7 mouse cellular contexts compared by ENCODE assay signal in genomic region chr17:57276634-57277121, GRCm38 (mm10). TPM values are rescaled to one million over a fixed set of nuclear protein-coding genes. Genes with fewer than 3 reads are reported as not detected.
DNase-seq lines count a peak whose midpoint lies in the region; ATAC-seq lines count a peak whose summit lies in the region.

No protein-coding gene starts in this region.

- peaks cover 10% of the 10 kb centered on the region for H3K4me1 ChIP-seq in hindbrain, embryonic 16.5 days (ENCODE audit: control insufficient read depth, insufficient read depth, low read depth, low read length)
- H3K4me1 ChIP-seq in megakaryocyte, embryonic 14.5 days, result peaks cover 83% of the 10 kb centered on the region

- WGBS in hindbrain, embryonic 16.5 days, result under 1% methylated on average over 20 of the region's 20 CpGs

- H3K4me2 ChIP-seq in hindbrain, embryonic 16.5 days (ENCODE audit: low read length), result peak overlapping the region; percentile 61

- peak overlapping the region; percentile 13; the same call in 1 of the 2 replicates for H3K27ac ChIP-seq in hindbrain, embryonic 16.5 days (ENCODE audit: low read depth, low read length)

- H3K27me3 ChIP-seq in hindbrain, embryonic 16.5 days (replicated peaks; ENCODE audit: control insufficient read depth, insufficient read depth, low read length), result peaks cover 2% of the 10 kb centered on the region; the same call in 1 of the 2 replicates
- no peaks in the 10 kb centered on the region for H3K27me3 ChIP-seq in megakaryocyte, embryonic 14.5 days (replicated peaks)

- DNase-seq in adipocyte (ENCODE audit: low spot score), result peak; percentile 92
- DNase-seq in cerebellum, postnatal 25 days, result peak; percentile 78 to 83
- DNase-seq in frontal cortex, postnatal 36 days (ENCODE audit: low spot score in 2 of 2), result peak; percentile 66 to 83
- DNase-seq in left cerebral cortex, adult 8-10 months (ENCODE audit: low spot score in 2 of 2), result peak; percentile 43 to 63
- DNase-seq in right cerebral cortex, postnatal 25 days, result peak; percentile 62

- peak; percentile 83 for ATAC-seq in hindbrain, embryonic 16.5 days

- no peaks in the 10 kb centered on the region for H3K9me3 ChIP-seq in hindbrain, embryonic 16.5 days (ENCODE audit: control insufficient read depth, low read length)
- H3K9me3 ChIP-seq in megakaryocyte, embryonic 14.5 days, result no peaks in the 10 kb centered on the region

- no peaks in the 10 kb centered on the region for H3K36me3 ChIP-seq in hindbrain, embryonic 16.5 days (ENCODE audit: control insufficient read depth, insufficient read depth, low read length)
- peaks cover 20% of the 10 kb centered on the region for H3K36me3 ChIP-seq in megakaryocyte, embryonic 14.5 days (replicated peaks; ENCODE audit: low read length)

- H3K9ac ChIP-seq in hindbrain, embryonic 16.5 days (ENCODE audit: low read depth, low read length), result peak overlapping the region; percentile 67

- peak overlapping the region; percentile 57 for H3K4me3 ChIP-seq in hindbrain, embryonic 16.5 days (ENCODE audit: low read length)
- H3K4me3 ChIP-seq in megakaryocyte, embryonic 14.5 days (replicated peaks), result peak overlapping the region; percentile 93

RNA-seq across cellular contexts. Expression of gene Vav1, which starts 2.2 kb away (rescaled TPM):
- polyA plus RNA-seq in hindbrain, embryonic 16.5 days (2015; fragmentation: Nextera tagmentation; extraction: Ambion mirVana), result 1.4 and 1.7 TPM in 2 replicates
- 1 to 10 TPM; 2.9 to 9.2 (median 5.0) TPM for total RNA-seq in left cerebral cortex, adult 8-10 months (2022)
- 34.6 and 164 TPM in 2 replicates for polyA plus RNA-seq in megakaryocyte, embryonic 14.5 days (2012; ENCODE audit: insufficient read depth, low replicate concordance)

RNA-seq across cellular contexts. Expression of gene Trip10, which starts 27.4 kb away (rescaled TPM):
- polyA plus RNA-seq in hindbrain, embryonic 16.5 days (2015; fragmentation: Nextera tagmentation; extraction: Ambion mirVana), result 10.1 and 11.6 TPM in 2 replicates
- 1 to 10 TPM; 6.9 to 9.1 (median 8.1) TPM for total RNA-seq in left cerebral cortex, adult 8-10 months (2022)
- polyA plus RNA-seq in megakaryocyte, embryonic 14.5 days (2012; ENCODE audit: insufficient read depth, low replicate concordance), result 25.4 and 45.7 TPM in 2 replicates

RNA-seq across cellular contexts. Expression of gene Gpr108, which starts 28.4 kb away (rescaled TPM):
- polyA plus RNA-seq in hindbrain, embryonic 16.5 days (2015; fragmentation: Nextera tagmentation; extraction: Ambion mirVana), result 22.8 and 24.2 TPM in 2 replicates
- 10 to 100 TPM; 26.5 to 27.8 (median 27.5) TPM for total RNA-seq in left cerebral cortex, adult 8-10 months (2022)
- 30.6 and 33.1 TPM in 2 replicates for polyA plus RNA-seq in megakaryocyte, embryonic 14.5 days (2012; ENCODE audit: insufficient read depth, low replicate concordance)

RNA-seq across cellular contexts. Expression of gene C3, which starts 48.7 kb away (rescaled TPM):
- 2.1 TPM in 2 replicates for polyA plus RNA-seq in hindbrain, embryonic 16.5 days (2015; fragmentation: Nextera tagmentation; extraction: Ambion mirVana)
- total RNA-seq in left cerebral cortex, adult 8-10 months (2022), result 1 to 10 TPM in 3 of 4 experiments, under 1 TPM in 1; 0.94 to 3.9 (median 1.3) TPM
- polyA plus RNA-seq in megakaryocyte, embryonic 14.5 days (2012; ENCODE audit: insufficient read depth, low replicate concordance), result 0.52 and 16.6 TPM in 2 replicates

Comparison
In these comparisons a context has a peak if more than half of its experiments do, and no peak if none do; other contexts are left out.
1. Peak in every context shown above with its lines: DNase-seq, ATAC-seq, H3K4me3 ChIP-seq and H3K27ac ChIP-seq.
2. RNA of gene Vav1, which starts 2.2 kb away (polyA plus RNA-seq): 34.6 to 164 TPM in megakaryocyte, embryonic 14.5 days; 1.4 to 1.7 TPM in hindbrain, embryonic 16.5 days; every median in the first group is over 10 times any median in the second.